Mouse (Mus musculus): ENCODE measurements at regions not wholly inside any gene's neighbourhood (a gene's known extent, or its start where the extent isn't known, plus 50 kb on each side); places are given as distances from the start of the nearest gene placed in this dataset.

DNA sequence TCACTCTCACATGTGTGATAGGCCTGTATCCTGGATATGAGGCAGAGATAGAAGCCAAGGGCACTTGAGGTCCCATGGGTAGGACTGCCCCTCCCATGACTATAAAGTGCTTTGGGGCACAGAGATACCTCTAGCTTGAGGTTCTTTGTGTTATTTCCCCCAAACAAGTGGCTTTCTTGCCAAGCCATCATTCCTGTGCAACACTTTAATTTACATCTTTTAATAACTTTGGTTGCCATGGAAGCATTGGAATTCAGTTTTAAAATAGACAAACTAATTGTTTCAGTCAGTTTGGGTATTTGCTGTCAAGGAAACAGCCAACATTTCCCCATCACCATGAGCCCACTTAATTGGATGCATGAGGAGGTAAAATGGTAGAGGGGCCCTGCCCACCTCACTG lies 97.9 kb upstream of the Rbfox1 start:
- Histone ChIP-seq H3K4me1 (ENCODE audit: control insufficient read depth, insufficient read depth, low read length) (no peaks in the 10 kb centered on the region; the same call in 1 of the 2 replicates), H3K27ac (ENCODE audit: insufficient read depth, low read depth, low read length) (no peak overlapping the region), H3K4me3 (ENCODE audit: insufficient read depth, low read depth, low read length) (no peak overlapping the region)
- TF ChIP-seq POLR2A (IDR thresholded peaks at IDR 0.05; ENCODE audit: insufficient read depth, low read depth, low read length) (no peak), CTCF (IDR thresholded peaks at IDR 0.05; ENCODE audit: insufficient read depth, low read depth, low read length) (no peak)

DNA sequence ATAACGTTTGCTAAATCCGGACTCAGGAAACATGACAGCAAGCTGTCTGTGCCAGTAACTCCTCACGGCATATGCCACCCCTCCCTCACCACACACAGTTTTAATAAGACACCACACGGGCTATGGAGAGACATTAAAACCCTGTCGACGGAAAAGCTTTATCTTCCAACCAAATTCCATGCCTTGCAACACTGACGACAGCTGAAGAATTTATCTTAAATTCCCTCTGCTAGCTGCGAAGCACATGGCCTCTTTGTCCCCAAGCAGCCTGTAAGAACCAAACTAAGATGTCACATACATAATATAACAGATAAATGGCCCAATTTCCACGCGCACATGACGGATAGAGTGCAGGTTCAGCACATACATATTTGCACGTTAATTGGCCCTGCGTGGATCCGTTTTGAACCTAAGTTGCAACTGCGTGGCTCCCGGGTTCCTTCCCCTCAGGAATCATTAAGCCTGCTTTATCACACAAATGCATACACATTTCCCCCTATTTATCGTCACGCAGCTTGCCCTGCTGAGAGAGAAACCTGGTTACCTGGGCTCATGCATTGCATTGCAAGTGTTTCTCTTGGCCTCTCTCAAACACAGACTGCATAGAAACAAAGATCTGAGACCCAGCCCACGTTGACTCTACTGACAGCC lies 118.3 kb upstream of the Rbfox1 start:
- no peak overlapping the region for H3K27ac ChIP-seq (ENCODE audit: insufficient read depth, low read depth, low read length)
- 77% methylated on average over 19 of the region's 19 CpGs for whole genome bisulfite sequencing
- no peak overlapping the region for H3K4me3 ChIP-seq (ENCODE audit: insufficient read depth, low read depth, low read length)
- no peaks in the 10 kb centered on the region for H3K4me1 ChIP-seq (ENCODE audit: control insufficient read depth, insufficient read depth, low read length)
- TF ChIP-seq POLR2A (IDR thresholded peaks at IDR 0.05; ENCODE audit: insufficient read depth, low read depth, low read length) (no peak), CTCF (IDR thresholded peaks at IDR 0.05; ENCODE audit: insufficient read depth, low read depth, low read length) (no peak)

DNA sequence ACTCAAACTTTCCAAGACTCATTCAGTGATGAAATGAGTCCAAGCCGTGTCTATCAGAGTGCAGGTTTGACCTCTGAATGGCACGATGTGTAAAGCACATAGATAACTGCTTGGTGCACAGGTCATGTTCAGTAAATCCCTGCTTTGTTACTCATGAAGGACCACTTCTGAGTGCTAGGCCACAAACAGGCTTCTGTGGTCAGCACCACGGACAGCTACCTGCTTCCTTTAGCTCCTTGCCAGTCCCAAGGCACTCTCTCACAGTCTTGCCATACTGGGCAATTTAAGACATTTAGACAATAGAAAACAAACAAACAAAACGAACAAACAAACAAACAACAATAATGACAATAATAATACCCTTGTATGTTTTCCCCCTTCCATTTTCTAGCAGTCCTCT lies 120.0 kb upstream of the Rbfox1 start:
- Histone ChIP-seq H3K27ac (ENCODE audit: insufficient read depth, low read depth, low read length) (no peak overlapping the region), H3K4me1 (ENCODE audit: control insufficient read depth, insufficient read depth, low read length) (peaks cover 3% of the 10 kb centered on the region), H3K4me3 (ENCODE audit: insufficient read depth, low read depth, low read length) (no peak overlapping the region)
- TF ChIP-seq CTCF (IDR thresholded peaks at IDR 0.05; ENCODE audit: insufficient read depth, low read depth, low read length) (no peak), POLR2A (IDR thresholded peaks at IDR 0.05; ENCODE audit: insufficient read depth, low read depth, low read length) (no peak)
- 67% methylated on average over 4 of the region's 4 CpGs for WGBS

DNA sequence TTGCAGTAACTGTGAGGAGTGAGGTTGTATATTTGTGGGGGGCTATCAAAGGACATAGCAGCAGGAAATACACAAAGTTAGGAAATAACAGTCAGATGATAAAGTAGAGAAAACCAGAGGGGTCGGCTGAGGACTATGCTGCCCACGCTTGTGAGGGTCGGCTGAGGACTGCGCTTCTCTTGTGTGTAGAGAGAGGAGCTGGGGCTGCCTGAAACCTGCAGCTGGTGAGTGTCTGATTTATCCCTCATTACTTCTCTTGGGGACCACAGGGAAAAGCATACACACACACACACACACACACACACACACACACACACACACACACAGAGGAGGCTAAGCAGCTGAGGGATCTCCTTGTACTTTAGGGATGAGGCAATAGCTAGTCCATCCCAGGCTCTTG lies 124.3 kb upstream of the Rbfox1 start:
- H3K4me1 ChIP-seq (ENCODE audit: control insufficient read depth, insufficient read depth, low read length): peaks cover 3% of the 10 kb centered on the region
- no peak overlapping the region for H3K27ac ChIP-seq (ENCODE audit: insufficient read depth, low read depth, low read length)
- TF ChIP-seq CTCF (IDR thresholded peaks at IDR 0.05; ENCODE audit: insufficient read depth, low read depth, low read length) (no peak), POLR2A (IDR thresholded peaks at IDR 0.05; ENCODE audit: insufficient read depth, low read depth, low read length) (no peak)
- H3K4me3 ChIP-seq (ENCODE audit: insufficient read depth, low read depth, low read length): no peak overlapping the region
- WGBS: 81% methylated on average over 4 of the region's 4 CpGs

DNA sequence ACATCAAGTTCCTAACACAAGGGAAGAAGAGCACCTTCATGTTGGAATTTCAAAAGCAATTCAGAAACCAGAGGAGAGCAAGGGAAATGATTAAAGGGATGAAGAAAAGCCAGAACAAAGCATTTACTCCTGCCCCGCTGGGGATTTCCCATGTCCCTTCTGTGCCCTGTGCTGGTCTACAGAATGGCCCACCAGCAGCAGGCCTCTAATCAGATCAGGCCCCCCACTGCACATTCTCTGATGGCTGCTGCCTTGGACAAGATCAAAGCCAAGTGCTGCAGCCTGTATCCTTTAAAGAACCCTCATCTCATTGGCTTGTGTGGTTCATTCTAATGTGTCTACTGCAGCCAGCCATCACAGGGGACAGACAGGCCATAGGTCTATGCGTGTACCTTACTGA lies 126.1 kb upstream of the Rbfox1 start:
- no peak for TF ChIP-seq CTCF (IDR thresholded peaks at IDR 0.05; ENCODE audit: insufficient read depth, low read depth, low read length)
- no peak for TF ChIP-seq POLR2A (IDR thresholded peaks at IDR 0.05; ENCODE audit: insufficient read depth, low read depth, low read length)
- WGBS: 93% methylated on average over 2 of the region's 2 CpGs

DNA sequence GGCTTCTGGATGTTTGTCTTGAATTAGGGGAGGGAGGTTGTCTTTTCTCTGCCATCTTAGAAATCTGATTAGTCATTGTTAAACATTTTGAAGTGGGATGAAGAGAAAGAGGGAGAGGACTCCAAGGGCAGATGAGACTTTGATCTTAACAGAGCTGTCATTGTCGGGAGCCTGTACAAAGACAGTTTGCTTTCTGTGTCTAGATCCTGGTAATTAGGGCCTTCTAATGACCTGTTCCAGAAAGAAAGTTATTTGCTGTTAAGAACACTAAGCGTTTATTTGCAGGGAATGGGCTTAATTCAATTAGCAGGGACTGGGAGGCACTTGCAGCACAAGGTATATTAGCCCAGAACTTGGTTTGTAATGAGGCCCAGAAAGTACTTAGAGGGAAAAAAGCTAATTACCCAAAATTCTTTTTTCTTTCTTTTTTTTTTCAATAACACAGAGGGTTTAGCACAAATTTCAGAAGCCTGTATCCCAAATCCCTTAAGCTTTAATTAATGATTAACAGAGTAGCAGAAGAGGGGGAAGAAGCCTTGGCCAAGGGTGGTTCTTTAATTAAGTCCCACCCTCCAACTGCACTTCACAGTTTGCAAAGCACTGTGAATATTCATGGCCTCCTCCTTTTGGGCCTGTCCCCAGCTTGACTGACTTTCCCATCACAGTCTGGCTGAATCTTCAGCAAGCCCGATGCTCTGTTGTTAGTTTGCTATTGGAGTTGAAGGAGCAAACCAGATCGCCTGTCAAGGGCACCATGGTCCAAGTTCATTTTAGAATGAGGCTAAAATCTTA lies 142.2 kb upstream of the Rbfox1 start:
- peaks cover 4% of the 10 kb centered on the region; the same call in 1 of the 2 replicates for H3K4me1 ChIP-seq (ENCODE audit: control insufficient read depth, insufficient read depth, low read length)
- no peak for TF ChIP-seq CTCF (IDR thresholded peaks at IDR 0.05; ENCODE audit: insufficient read depth, low read depth, low read length)
- no peak for TF ChIP-seq POLR2A (IDR thresholded peaks at IDR 0.05; ENCODE audit: insufficient read depth, low read depth, low read length)
- WGBS: 47% methylated on average over 4 of the region's 4 CpGs
- no peak overlapping the region for H3K4me3 ChIP-seq (ENCODE audit: insufficient read depth, low read depth, low read length)
- H3K27ac ChIP-seq (ENCODE audit: insufficient read depth, low read depth, low read length): no peak overlapping the region

More for the DNA sequence above, 126.1 kb upstream of the Rbfox1 start:
- H3K4me3 ChIP-seq (ENCODE audit: insufficient read depth, low read depth, low read length): no peak overlapping the region
- H3K4me1 ChIP-seq (ENCODE audit: control insufficient read depth, insufficient read depth, low read length): peaks cover 3% of the 10 kb centered on the region
- no peak overlapping the region for H3K27ac ChIP-seq (ENCODE audit: insufficient read depth, low read depth, low read length)

DNA sequence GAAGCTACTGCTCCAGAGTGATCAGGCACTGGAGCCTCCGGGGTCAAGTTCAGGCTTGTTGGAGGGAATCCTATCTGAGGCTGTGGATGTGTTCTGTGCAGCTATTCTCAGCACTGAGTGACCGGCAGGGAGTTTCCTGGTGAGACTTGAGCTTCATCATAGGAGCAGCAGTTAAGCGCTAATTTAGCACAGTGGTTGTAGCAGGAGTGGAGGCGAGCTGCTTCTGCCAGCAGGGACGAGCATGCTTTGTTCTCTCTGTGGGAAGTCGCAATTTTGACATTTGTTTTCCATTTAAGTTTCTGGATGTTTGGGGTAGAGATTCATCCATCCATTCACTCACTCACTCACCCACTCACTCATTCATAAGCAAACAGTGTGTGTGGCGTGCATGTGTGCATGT lies 144.4 kb upstream of the Rbfox1 start:
- TF ChIP-seq POLR2A (IDR thresholded peaks at IDR 0.05; ENCODE audit: insufficient read depth, low read depth, low read length): no peak
- TF ChIP-seq CTCF (IDR thresholded peaks at IDR 0.05; ENCODE audit: insufficient read depth, low read depth, low read length): no peak
- H3K4me3 ChIP-seq (ENCODE audit: insufficient read depth, low read depth, low read length): no peak overlapping the region
- WGBS: 45% methylated on average over 7 of the region's 7 CpGs
- no peak overlapping the region for H3K27ac ChIP-seq (ENCODE audit: insufficient read depth, low read depth, low read length)
- H3K4me1 ChIP-seq (ENCODE audit: control insufficient read depth, insufficient read depth, low read length): peaks cover 4% of the 10 kb centered on the region; the same call in 1 of the 2 replicates

DNA sequence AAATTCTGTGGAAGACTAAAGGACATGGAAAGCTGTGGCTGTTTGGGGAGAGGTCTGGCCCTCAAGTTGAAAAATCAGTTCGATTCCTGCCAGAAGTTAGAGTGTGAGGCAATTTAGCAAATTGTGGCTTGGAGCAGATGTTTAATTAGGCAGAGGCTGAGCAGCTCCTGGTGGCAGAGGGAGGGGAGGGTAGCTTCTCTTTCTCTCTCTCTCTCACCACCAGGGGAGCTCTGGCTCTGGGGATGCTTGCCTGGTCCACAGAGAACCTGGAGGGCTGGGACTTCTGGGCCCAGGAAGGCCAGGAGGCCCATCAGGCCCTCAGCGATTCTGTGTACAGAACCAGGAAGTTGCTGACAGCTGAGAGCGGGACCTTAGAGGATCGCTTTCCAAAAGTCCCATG lies 151.5 kb upstream of the Rbfox1 start:
- TF ChIP-seq CTCF (IDR thresholded peaks at IDR 0.05; ENCODE audit: insufficient read depth, low read depth, low read length): peak; percentile 65; the same call in 1 of the 2 replicates
- no peak for TF ChIP-seq POLR2A (IDR thresholded peaks at IDR 0.05; ENCODE audit: insufficient read depth, low read depth, low read length)
- Histone ChIP-seq H3K27ac (ENCODE audit: insufficient read depth, low read depth, low read length) (no peak overlapping the region), H3K4me1 (ENCODE audit: control insufficient read depth, insufficient read depth, low read length) (peaks cover 18% of the 10 kb centered on the region), H3K4me3 (ENCODE audit: insufficient read depth, low read depth, low read length) (no peak overlapping the region)
- 58% methylated on average over 4 of the region's 4 CpGs for WGBS

DNA sequence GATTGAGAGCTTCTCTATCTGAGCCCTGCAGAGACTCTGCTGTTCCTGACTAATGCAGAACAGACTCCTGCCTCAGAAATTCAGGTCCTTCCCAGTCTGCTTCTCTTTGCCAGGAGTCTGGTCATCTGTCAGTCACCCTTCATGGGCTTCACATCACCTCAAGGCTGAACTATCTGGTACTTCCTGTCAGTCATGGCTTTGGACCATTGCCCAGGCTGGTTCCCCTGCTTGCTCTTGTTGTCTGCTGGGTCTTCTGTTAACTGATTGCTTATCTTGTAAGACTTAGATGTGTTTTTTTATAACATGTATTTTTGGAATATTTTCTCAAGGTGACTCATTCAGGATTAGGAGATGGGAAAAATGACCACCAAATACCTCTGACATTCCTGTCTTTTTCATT lies 162.6 kb upstream of the Rbfox1 start:
- H3K4me1 ChIP-seq (ENCODE audit: control insufficient read depth, insufficient read depth, low read length): no peaks in the 10 kb centered on the region
- H3K4me3 ChIP-seq (ENCODE audit: insufficient read depth, low read depth, low read length): no peak overlapping the region
- TF ChIP-seq POLR2A (IDR thresholded peaks at IDR 0.05; ENCODE audit: insufficient read depth, low read depth, low read length) (no peak), CTCF (IDR thresholded peaks at IDR 0.05; ENCODE audit: insufficient read depth, low read depth, low read length) (no peak)
- no peak overlapping the region for H3K27ac ChIP-seq (ENCODE audit: insufficient read depth, low read depth, low read length)
